Comparison of ENCODE assay signal across 28 mouse cellular contexts in the genomic region with DNA sequence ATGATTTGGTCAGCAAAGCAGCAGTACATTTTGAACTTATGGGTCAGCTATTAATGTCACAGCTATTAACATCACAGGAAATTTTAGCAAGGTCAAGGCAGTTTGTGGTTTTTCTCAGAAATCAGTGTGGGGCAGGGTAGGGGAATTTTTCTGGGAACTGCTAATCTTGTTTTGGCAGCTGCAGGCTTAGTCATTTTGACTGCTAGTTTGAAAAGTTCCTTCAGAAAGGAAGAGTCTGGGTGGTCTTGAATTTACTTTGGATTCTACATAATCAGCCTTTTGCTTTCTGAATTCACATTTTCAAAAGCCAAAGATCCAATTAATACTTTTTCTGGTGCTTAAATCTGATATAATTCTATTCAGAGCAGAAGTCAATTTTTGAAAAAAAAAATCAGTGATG. TPM values are rescaled to one million over a fixed set of nuclear protein-coding genes. Genes with fewer than 3 reads are reported as not detected.
"Had no signal": no experiment of that assay in that cellular context is flagged by ENCODE, and none has a peak within 500 bp of the region (broad histone marks: within the 10 kb centered on the region; RNA-seq: fewer than 3 reads in every experiment).

No protein-coding gene starts in this region.

- H3K4me2 ChIP-seq: lung, embryonic 15.5 days; midbrain, embryonic 12.5 days; neural tube, embryonic 13.5 days; neural tube, embryonic 15.5 days had no signal

- H3K9me3 ChIP-seq: lung, embryonic 15.5 days; midbrain, embryonic 10.5 days; midbrain, embryonic 12.5 days; neural tube, embryonic 13.5 days; neural tube, embryonic 15.5 days had no signal

- H3K9ac ChIP-seq: lung, embryonic 15.5 days; midbrain, embryonic 12.5 days; neural tube, embryonic 13.5 days; neural tube, embryonic 15.5 days had no signal

- H3K4me3 ChIP-seq: lung, embryonic 15.5 days; midbrain, embryonic 10.5 days; midbrain, embryonic 12.5 days; myocyte; neural tube, embryonic 13.5 days; neural tube, embryonic 15.5 days had no signal

- H3K36me3 ChIP-seq: lung, embryonic 15.5 days; midbrain, embryonic 10.5 days; midbrain, embryonic 12.5 days; neural tube, embryonic 13.5 days; neural tube, embryonic 15.5 days had no signal

- H3K27me3 ChIP-seq: lung, embryonic 15.5 days; midbrain, embryonic 12.5 days; neural tube, embryonic 13.5 days; neural tube, embryonic 15.5 days had no signal

- ATAC-seq: lung, postnatal 0 days; midbrain, embryonic 16.5 days had no signal

- H3K27ac ChIP-seq: lung, embryonic 15.5 days; macrophage; midbrain, embryonic 10.5 days; midbrain, embryonic 12.5 days; neural tube, embryonic 13.5 days; neural tube, embryonic 15.5 days had no signal

- DNase-seq: lung, adult 2 months; lung, postnatal 14 days; lung, postnatal 36 days; midbrain, embryonic 14.5 days; retina, postnatal 1 day; right cerebral cortex, adult 18-20 months; right cerebral cortex, postnatal 25 days; right cerebral cortex, postnatal 4 days; spleen, adult 18-20 months; thymus, adult 18-20 months; thymus, postnatal 14 days; thymus, postnatal 36 days had no signal

- H3K4me1 ChIP-seq: lung, embryonic 15.5 days; midbrain, embryonic 10.5 days; midbrain, embryonic 12.5 days; neural tube, embryonic 13.5 days; neural tube, embryonic 15.5 days had no signal

RNA-seq across cellular contexts. Expression of a gene that starts 1.4 kb away (rescaled TPM):
- total RNA-seq: megakaryocyte progenitor cell, adult 5-6 weeks; megakaryocyte-erythroid progenitor cell, adult 5-6 weeks had no signal
- polyA plus RNA-seq: lung, adult 2 months; lung, embryonic 15.5 days; lung, postnatal 0 days; macrophage; midbrain, embryonic 10.5 days; midbrain, embryonic 12.5 days; midbrain, embryonic 16.5 days; neural tube, embryonic 11.5 days; neural tube, embryonic 13.5 days; small intestine, adult 2 months; stomach, embryonic 14.5 days; stomach, embryonic 16.5 days; thymus, postnatal 0 days had no signal
